Mouse (Mus musculus): ENCODE measurements around the gene Cptp. TPM values are rescaled to one million over a fixed set of nuclear protein-coding genes. Genes with fewer than 3 reads are reported as not detected.

Gene Cptp
- total RNA-seq, 2 experiments from 2014 or later, result 31.2 to 35.2 TPM

- no peak for DNase-seq (ENCODE audit: low spot score in 2 of 2)
- intact Hi-C loops (cut with DNase I), result loop anchor here (1.0 kb wide), 1 partner anchor 52 kb away; the partner anchor contains the start of gene Ube2j2
These were observed 21.8 kb upstream of the Cptp start for GRCm38 (mm10) chr4:155891011-155891471.

DNA sequence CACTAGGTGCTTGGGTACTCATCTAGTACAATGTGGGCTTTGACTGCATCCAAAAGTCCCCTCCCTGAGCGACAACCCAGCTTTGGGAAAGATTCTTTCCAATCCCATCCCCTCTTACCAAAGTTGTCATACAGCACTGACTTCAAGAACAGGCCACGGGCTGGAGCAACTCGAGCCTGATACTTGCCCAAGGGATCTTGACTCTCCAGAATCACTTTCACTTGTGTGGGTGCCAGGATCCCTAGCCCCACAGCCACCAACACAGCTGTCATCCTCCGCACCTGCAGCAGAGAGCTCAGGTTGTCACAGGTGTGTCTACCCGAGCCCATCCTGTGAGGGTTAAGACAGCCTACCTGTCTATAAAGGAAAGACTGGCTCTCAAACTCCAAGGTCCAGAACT, 20.1 kb upstream of the Cptp start:
- DNase-seq (ENCODE audit: low spot score in 2 of 2), result peak in 1 of 2 experiments; percentile 2
- intact Hi-C loops (cut with DNase I), result no loop called here

GRCm38 (mm10) chr4:155888181-155888580, 18.9 kb upstream of the Cptp start:
- intact Hi-C loops (cut with DNase I), result no loop called here
- peak in 1 of 2 experiments; percentile 2 for DNase-seq (ENCODE audit: low spot score in 2 of 2)

GRCm38 (mm10) chr4:155887674-155888073, 18.4 kb upstream of the Cptp start:
- intact Hi-C loops (cut with DNase I), result no loop called here
- peak in 1 of 2 experiments; percentile 2 for DNase-seq (ENCODE audit: low spot score in 2 of 2)

- intact Hi-C loops (cut with DNase I), result no loop called here
- peak in 1 of 2 experiments; percentile 1 for DNase-seq (ENCODE audit: low spot score in 2 of 2)
These were observed 17.1 kb upstream of the Cptp start for GRCm38 (mm10) chr4:155886330-155886729.

DNA sequence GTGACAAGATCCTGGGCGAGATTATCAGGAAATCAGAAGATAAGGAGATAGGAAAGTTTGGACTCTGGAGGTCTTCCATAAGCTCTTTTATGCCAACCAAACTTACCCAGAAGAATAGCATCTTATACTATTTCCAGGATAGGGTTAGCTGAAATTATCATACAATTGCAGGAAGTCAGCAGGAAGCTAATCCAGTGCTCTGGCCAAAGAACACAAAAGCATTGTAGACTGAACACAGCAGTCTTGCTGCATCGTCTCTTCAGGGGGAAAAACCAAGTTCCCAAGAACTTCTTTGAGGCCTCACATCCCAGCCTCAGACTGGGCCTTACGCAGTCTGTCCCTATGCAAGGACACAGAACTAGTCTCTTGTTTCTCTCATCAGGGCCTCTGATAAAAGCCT, 14.3 kb upstream of the Cptp start:
- intact Hi-C loops (cut with DNase I), result no loop called here

DNA sequence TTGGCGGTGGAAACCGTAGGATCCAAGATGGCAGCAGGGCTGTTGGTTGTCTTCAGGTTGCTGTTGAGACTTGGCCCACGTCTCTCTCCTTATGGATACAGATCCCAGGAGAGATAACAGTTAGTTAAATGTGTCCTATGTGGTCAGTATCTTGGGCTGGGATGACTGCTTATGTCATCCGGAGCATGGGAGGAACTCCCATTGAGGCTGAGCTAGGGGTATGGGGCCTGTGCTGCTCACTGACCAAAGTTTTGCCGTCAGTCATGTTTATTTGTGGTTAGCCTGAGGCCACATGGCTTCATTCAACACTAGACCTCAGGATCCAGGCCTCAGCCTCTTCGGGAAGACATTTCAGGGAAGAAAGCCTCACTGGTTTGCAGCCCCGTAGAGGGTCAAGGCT, 2.2 kb upstream of the Cptp start:
- intact Hi-C loops (cut with DNase I), result no loop called here

More for the DNA sequence above, 14.3 kb upstream of the Cptp start:
- DNase-seq (ENCODE audit: low spot score in 2 of 2), result no peak

GRCm38 (mm10) chr4:155868614-155869298, 484 bp downstream of the Cptp start:
- intact Hi-C loops (cut with DNase I), result loop anchor here (2.0 kb wide), 2 partner anchors 22 to 24 kb away; partner anchors contain the start of gene Dvl1
- no peak for DNase-seq (ENCODE audit: low spot score in 2 of 2)

More for the DNA sequence above, 2.2 kb upstream of the Cptp start:
- DNase-seq (ENCODE audit: low spot score in 2 of 2), result no peak

GRCm38 (mm10) chr4:155863001-155863400, 6.2 kb downstream of the Cptp start, which contains the start of gene Tas1r3:
Tas1r3 (minus strand) TSS chr4:155863362.
- intact Hi-C loops (cut with DNase I), result no loop called here

DNA sequence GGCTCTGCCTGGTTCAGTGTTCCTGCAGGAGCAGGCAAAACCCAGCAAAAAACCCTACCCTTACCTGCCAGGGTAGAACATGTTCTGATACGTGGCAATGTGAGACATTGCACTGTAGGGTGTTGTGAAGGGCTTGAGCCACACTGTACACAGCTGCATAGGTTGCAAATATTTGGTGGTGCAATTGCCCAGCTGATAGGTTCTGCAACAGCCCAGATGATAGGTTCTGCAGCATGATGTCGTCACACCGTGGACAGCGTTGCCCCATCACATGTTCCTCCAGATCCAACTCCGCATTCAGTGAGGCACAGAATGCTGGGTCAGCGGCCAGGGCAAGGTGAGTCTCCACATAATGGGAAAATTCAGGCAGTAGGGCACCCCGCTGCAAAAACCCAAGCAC, 7.5 kb downstream of the Cptp start:
- DNase-seq (ENCODE audit: low spot score in 2 of 2), result no peak
- intact Hi-C loops (cut with DNase I), result no loop called here

More at GRCm38 (mm10) chr4:155863001-155863400, 6.2 kb downstream of the Cptp start, which contains the start of gene Tas1r3:
- DNase-seq (ENCODE audit: low spot score in 2 of 2), result no peak

DNA sequence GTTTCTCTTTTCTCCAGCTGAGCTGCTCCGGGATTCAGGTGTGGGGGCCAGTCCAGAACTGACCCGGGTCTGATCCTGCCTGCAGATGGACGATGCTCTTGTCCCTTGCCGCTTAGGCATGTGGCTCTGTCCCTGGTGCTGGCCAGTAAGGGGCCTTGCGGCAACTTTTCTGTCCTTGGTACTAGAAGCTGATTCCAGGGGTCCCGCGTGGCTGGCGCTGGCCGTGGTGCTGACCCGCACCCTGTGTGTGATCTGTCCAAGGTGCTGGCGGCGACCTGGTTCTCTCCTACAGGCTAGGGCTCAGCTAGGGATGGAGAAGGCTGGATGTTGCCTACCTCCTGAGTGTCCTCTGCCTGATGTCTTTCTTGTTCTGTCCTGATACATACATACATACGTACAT, 9.9 kb downstream of the Cptp start:
- intact Hi-C loops (cut with DNase I), result no loop called here

GRCm38 (mm10) chr4:155856881-155857280, 12.4 kb downstream of the Cptp start:
- intact Hi-C loops (cut with DNase I), result no loop called here
- no peak for DNase-seq (ENCODE audit: low spot score in 2 of 2)

More for the DNA sequence above, 9.9 kb downstream of the Cptp start:
- no peak for DNase-seq (ENCODE audit: low spot score in 2 of 2)

- intact Hi-C loops (cut with DNase I), result no loop called here
- no peak for DNase-seq (ENCODE audit: low spot score in 2 of 2)
These were observed 13.2 kb downstream of the Cptp start for GRCm38 (mm10) chr4:155856071-155856470.

- intact Hi-C loops (cut with DNase I), result no loop called here
- DNase-seq (ENCODE audit: low spot score in 2 of 2), result no peak
These were observed 14.2 kb downstream of the Cptp start for GRCm38 (mm10) chr4:155854991-155855390.

- DNase-seq (ENCODE audit: low spot score in 2 of 2), result no peak
- intact Hi-C loops (cut with DNase I), result no loop called here
These were observed 15.8 kb downstream of the Cptp start for GRCm38 (mm10) chr4:155853421-155853820.

DNA sequence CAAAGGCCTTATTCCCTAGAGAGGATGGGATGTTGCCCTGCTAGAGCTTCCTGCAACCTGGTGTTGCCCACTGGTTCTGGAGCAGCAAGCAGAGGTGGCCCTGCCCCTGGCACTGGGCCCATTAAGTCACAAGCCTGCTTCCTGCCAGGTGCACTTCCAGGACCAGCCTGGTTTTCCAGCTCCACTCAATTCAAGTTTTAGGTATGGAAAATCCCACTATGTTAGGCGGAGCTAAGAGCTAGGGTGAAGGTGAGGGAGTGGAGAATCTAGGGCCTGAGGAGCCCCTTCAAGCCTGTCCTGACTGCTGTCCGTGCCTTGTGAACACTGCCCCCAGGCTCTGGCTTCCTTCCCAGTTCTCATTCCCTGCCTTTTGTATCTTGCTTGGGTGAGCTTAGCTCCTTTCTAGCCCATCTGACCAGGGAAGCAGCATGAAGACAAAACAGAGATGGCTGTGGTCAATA, 17.3 kb downstream of the Cptp start:
- intact Hi-C loops (cut with DNase I), result no loop called here
- DNase-seq (ENCODE audit: low spot score in 2 of 2), result no peak

DNA sequence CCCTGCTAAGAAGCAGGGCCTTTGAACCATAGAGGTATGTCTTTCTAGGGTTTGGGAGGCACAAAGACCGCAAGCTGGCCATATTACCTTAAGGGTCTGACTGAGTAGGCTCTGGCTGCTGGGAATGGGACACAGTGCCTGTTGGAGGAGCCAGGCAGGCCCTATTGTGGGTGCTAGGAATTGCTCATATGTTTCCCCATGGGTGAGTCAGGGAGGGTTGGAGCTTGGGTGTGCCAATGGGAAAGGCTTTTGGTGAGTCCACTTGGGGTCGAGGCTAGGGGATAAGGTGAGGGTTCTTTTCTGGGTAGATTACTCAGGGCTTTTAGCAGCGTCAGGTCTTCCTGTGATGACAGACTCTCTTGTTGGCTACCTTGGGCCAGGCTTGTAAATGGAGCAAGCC, 17.9 kb downstream of the Cptp start:
- intact Hi-C loops (cut with DNase I), result no loop called here

GRCm38 (mm10) chr4:155849792-155850451, 19.3 kb downstream of the Cptp start:
- intact Hi-C loops (cut with DNase I), result no loop called here
- DNase-seq (ENCODE audit: low spot score in 2 of 2), result no peak

More for the DNA sequence above, 17.9 kb downstream of the Cptp start:
- no peak for DNase-seq (ENCODE audit: low spot score in 2 of 2)

GRCm38 (mm10) chr4:155849391-155849790, 19.8 kb downstream of the Cptp start:
- intact Hi-C loops (cut with DNase I), result no loop called here
- no peak for DNase-seq (ENCODE audit: low spot score in 2 of 2)

GRCm38 (mm10) chr4:155848434-155849095, 20.7 kb downstream of the Cptp start:
- intact Hi-C loops (cut with DNase I), result no loop called here

More at GRCm38 (mm10) chr4:155848434-155849095, 20.7 kb downstream of the Cptp start:
- DNase-seq (ENCODE audit: low spot score in 2 of 2), result no peak

All from left cerebral cortex, postnatal 36 days (tissue).